Mouse (Mus musculus): Measurements from ENCODE around the gene Urb2.
"Not testable (repeated sequence)": the region's sequence is repeated elsewhere in the genome, so short reads cannot be mapped to it uniquely, and the experiment has no call there.

Urb2 gene

GRCm38 (mm10) chr8:124014751-124015150 is 6.6 kb upstream of the Urb2 start:
- no peak for DNase-seq (ENCODE audit: low spot score in 2 of 2)

GRCm38 (mm10) chr8:124019782-124020181 is 1.5 kb upstream of the Urb2 start:
- DNase-seq (ENCODE audit: low spot score in 2 of 2), result no peak

GRCm38 (mm10) chr8:124020439-124021236 is 670 bp upstream of the Urb2 start:
- peak; percentile 25 for DNase-seq (ENCODE audit: low spot score in 2 of 2)

- DNase-seq (ENCODE audit: low spot score in 2 of 2), result not testable (repeated sequence)
Observed at GRCm38 (mm10) chr8:124026265-124026664, 5.0 kb downstream of the Urb2 start.

GRCm38 (mm10) chr8:124027831-124028230 is 6.5 kb downstream of the Urb2 start:
- DNase-seq (ENCODE audit: low spot score in 2 of 2), result no peak

- no peak for DNase-seq (ENCODE audit: low spot score in 2 of 2)
Observed at GRCm38 (mm10) chr8:124033400-124033799, 12.1 kb downstream of the Urb2 start.

- no peak for DNase-seq (ENCODE audit: low spot score in 2 of 2)
Observed at GRCm38 (mm10) chr8:124038121-124038520, 16.8 kb downstream of the Urb2 start.

GRCm38 (mm10) chr8:124039351-124039750 is 18.0 kb downstream of the Urb2 start:
- DNase-seq (ENCODE audit: low spot score in 2 of 2), result no peak

GRCm38 (mm10) chr8:124042201-124042600 is 20.9 kb downstream of the Urb2 start:
- DNase-seq (ENCODE audit: low spot score in 2 of 2), result no peak

GRCm38 (mm10) chr8:124044421-124044820 is 23.1 kb downstream of the Urb2 start:
- no peak for DNase-seq (ENCODE audit: low spot score in 2 of 2)

GRCm38 (mm10) chr8:124044931-124045330 is 23.6 kb downstream of the Urb2 start:
- no peak for DNase-seq (ENCODE audit: low spot score in 2 of 2)

- DNase-seq (ENCODE audit: low spot score in 2 of 2), result no peak
Observed at GRCm38 (mm10) chr8:124045856-124046255, 24.5 kb downstream of the Urb2 start.

GRCm38 (mm10) chr8:124052110-124052509 is 30.8 kb downstream of the Urb2 start:
- DNase-seq (ENCODE audit: low spot score in 2 of 2), result peak; percentile 74 to 80

GRCm38 (mm10) chr8:124052568-124052967 is 31.3 kb downstream of the Urb2 start:
- no peak for DNase-seq (ENCODE audit: low spot score in 2 of 2)

- no peak for DNase-seq (ENCODE audit: low spot score in 2 of 2)
Observed at GRCm38 (mm10) chr8:124056832-124057655, 35.7 kb downstream of the Urb2 start.

- DNase-seq (ENCODE audit: low spot score in 2 of 2), result no peak
Observed at GRCm38 (mm10) chr8:124066325-124067058, 45.2 kb downstream of the Urb2 start.

- no peak for DNase-seq (ENCODE audit: low spot score in 2 of 2)
Observed at GRCm38 (mm10) chr8:124067059-124067750, 45.9 kb downstream of the Urb2 start.

- DNase-seq (ENCODE audit: low spot score in 2 of 2), result peak; percentile 30 to 50
Observed at GRCm38 (mm10) chr8:124070363-124071324, 49.3 kb downstream of the Urb2 start.

GRCm38 (mm10) chr8:124075977-124076376 is 54.7 kb downstream of the Urb2 start:
- no peak for DNase-seq (ENCODE audit: low spot score in 2 of 2)

GRCm38 (mm10) chr8:124076416-124076815 is 55.1 kb downstream of the Urb2 start:
- no peak for DNase-seq (ENCODE audit: low spot score in 2 of 2)

Data from frontal cortex, postnatal 36 days (tissue).